Mouse (Mus musculus) ES-E14 (cell line): ENCODE measurements at regions not wholly inside any gene's neighbourhood (a gene's known extent, or its start where the extent isn't known, plus 50 kb on each side); places are given as distances from the start of the nearest gene placed in this dataset.

Source experiments
- HCFC1 ChIP-seq: IDR thresholded peaks from 2 replicates; pipeline ENCODE4 v1.6.1; 2012; ENCODE audit warnings: low read length, inconsistent platforms, borderline replicate concordance; ENCODE audit not compliant: insufficient read depth
- ZNF384 ChIP-seq: IDR thresholded peaks from 2 replicates; pipeline ENCODE4 v1.6.1; 2012; ENCODE audit warnings: low read depth, low read length, inconsistent platforms

DNA sequence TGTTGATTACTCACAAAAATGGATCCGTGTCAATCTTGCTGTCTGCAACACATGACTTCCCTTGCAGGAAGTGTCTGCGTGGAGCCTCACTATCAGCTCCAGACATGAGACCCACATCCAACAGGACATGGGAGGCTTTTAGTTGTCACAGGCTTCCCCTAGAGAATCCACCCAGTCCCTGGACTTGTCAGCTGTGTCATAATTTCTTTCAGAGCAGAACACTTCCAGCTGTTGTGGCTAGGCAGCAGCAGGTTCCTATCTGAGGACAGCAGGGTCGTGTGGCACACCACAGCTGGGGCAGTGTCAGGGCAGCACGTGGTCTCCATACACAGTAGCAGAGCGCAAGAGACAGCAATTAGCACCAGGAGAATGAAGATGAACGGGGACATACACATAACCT is 161.8 kb upstream of the Tcf21 start:
- TF ChIP-seq ZNF384, result no peak
- no peak for TF ChIP-seq HCFC1
